Mouse (Mus musculus) embryonic facial prominence, embryonic 15.5 days (tissue): Measurements from ENCODE around the gene Cd52. TPM values are rescaled to one million over a fixed set of nuclear protein-coding genes. Genes with fewer than 3 reads are reported as not detected.

Experiments
- ATAC-seq: fragments of 200-750 bp; cut with Nextera tagmentation; 2 replicates; pipeline ENCODE4 v1.8.0; 2017; ENCODE audit warnings: low read depth, moderate TSS enrichment; ENCODE audit not compliant: insufficient number of reproducible peaks, low FRiP score, low TSS enrichment
- H3K27ac ChIP-seq: fragments of 300-500 bp; sonication (generic); replicated peaks from 2 replicates; pipeline ENCODE4 v1.5.1; 2015; ENCODE audit warnings: mild to moderate bottlenecking, inconsistent platforms
- H3K27me3 ChIP-seq: fragments of 300-500 bp; sonication (generic); 2 replicates; pipeline ENCODE4 v1.6.1; 2015; ENCODE audit warnings: inconsistent platforms
- H3K36me3 ChIP-seq: fragments of 300-500 bp; sonication (generic); 2 replicates; pipeline ENCODE4 v1.6.1; 2015; ENCODE audit warnings: mild to moderate bottlenecking, inconsistent platforms
- H3K4me1 ChIP-seq: fragments of 300-500 bp; sonication (generic); 2 replicates; pipeline ENCODE4 v1.6.1; 2015; ENCODE audit warnings: inconsistent platforms
- H3K4me2 ChIP-seq: fragments of 300-500 bp; sonication (generic); replicated peaks from 2 replicates; pipeline ENCODE4 v1.6.1; 2015; ENCODE audit warnings: mild to moderate bottlenecking, inconsistent platforms
- H3K4me3 ChIP-seq: fragments of 300-500 bp; sonication (generic); replicated peaks from 2 replicates; pipeline ENCODE4 v1.5.1; 2015; ENCODE audit warnings: mild to moderate bottlenecking, inconsistent platforms
- H3K9ac ChIP-seq: fragments of 300-500 bp; sonication (generic); 2 replicates; pipeline ENCODE4 v1.6.1; 2015; ENCODE audit warnings: inconsistent platforms
- H3K9me3 ChIP-seq: fragments of 300-500 bp; sonication (generic); replicated peaks from 2 replicates; pipeline ENCODE4 v1.6.1; 2016; ENCODE audit warnings: inconsistent platforms
- WGBS: fragments of 180-500 bp; shearing (Covaris S2); methylation state at CpG from one replicate; pipeline ENCODE4 v1.1.7; 2015; 5-methylcytosine and 5-hydroxymethylcytosine counted together
- polyA plus RNA-seq: library from polyadenylated mRNA; unstranded; fragments of >200 nt; fragmentation: Nextera tagmentation; extraction: Ambion mirVana; gene quantifications from 2 replicates; pipeline ENCODE4 v1.2.1, GENCODE M21; 2015

Gene Cd52
- polyA plus RNA-seq, 1 experiment from 2014 or later, result 17.9 TPM

DNA sequence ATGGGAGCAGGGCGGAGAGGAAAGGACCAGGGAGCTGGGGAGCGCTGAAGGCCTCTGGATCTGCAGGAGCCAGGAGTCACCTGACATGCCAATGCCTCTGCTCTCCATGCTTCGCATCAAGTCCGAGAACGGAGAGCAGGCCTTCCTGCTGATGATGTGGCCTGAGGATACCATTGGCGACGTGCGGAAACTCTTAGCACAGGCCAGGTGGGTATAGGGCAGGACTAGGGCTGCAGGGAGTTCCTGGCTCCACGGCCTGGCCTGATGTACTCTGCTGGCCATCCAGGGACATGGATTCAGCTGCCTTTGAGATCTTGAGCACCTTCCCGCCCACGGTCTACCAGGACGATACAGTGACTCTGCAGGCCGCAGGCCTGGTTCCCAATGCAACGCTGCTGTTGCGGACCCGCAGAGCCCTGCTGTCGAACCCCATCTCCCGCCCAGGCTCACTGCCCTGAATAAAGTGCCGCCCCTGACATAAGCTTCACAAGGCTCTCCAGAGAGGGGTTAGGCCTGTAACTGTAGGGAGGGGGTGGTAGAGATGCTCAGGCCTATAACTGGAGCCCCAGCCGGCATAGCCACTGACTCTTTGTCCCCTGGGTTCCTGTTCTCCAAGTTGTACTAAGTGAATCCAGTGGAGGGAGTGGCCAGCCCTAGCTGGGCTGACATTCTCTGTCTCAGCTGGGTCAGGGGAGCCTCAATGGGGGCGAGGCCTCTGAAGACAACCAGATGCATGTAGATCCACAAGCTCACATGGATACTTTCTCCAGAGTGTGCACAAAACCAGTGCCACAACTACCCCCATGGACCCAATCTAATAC lies 31.6 kb upstream of the Cd52 start:
- no peaks in the 10 kb centered on the region for H3K9me3 ChIP-seq
- ATAC-seq, result no peak
- H3K4me2 ChIP-seq, result peak overlapping the region; percentile 68; the same call in 1 of the 2 replicates
- no peak overlapping the region for H3K4me3 ChIP-seq
- 82% methylated on average over 21 of the region's 21 CpGs for WGBS
- peaks cover 52% of the 10 kb centered on the region for H3K4me1 ChIP-seq
- H3K9ac ChIP-seq, result no peak overlapping the region
- no peaks in the 10 kb centered on the region for H3K27me3 ChIP-seq
- H3K36me3 ChIP-seq, result peaks cover 6% of the 10 kb centered on the region
- H3K27ac ChIP-seq, result 0 out of 2 replicates have a peak overlapping the region, but pooled peaks have one; percentile 39

DNA sequence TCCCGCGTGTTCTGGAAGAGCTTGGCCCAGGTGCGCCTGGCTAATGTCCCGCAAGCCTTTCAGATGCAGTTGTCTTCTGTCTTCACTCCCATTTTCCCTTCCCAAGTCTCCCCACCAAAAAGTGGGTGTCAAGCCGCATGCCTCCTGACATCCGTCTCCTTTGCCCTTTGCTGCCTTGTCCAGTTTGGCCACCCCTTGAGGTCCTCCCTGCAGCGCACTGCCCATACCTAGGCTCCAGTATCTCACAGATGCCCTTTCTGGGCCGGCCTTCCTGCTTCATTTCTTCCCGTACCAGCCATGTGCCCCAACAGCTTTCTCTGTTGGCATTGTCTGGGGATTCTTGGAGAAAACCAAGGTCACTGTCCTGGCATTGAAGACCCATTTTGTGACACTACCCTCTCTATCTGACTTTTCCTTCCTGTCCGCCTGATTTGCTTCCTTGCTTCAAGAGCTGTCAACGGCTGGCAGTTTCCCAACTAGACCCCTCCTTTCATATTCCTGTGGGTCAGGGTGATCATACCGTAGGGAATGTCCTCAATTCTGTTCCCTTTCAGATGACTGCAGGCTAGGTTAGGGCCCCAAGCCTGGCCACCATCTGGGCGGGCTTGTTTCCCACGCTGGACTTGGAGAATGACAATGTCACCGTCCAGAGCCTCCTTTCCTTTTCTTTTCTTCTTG lies 30.6 kb upstream of the Cd52 start:
- no peak for ATAC-seq
- Histone ChIP-seq H3K9ac (no peak overlapping the region), H3K27me3 (no peaks in the 10 kb centered on the region), H3K36me3 (no peaks in the 10 kb centered on the region; the same call in 1 of the 2 replicates), H3K4me1 (peaks cover 52% of the 10 kb centered on the region), H3K4me3 (no peak overlapping the region), H3K9me3 (no peaks in the 10 kb centered on the region), H3K4me2 (no peak overlapping the region), H3K27ac (no peak overlapping the region)
- WGBS, result 82% methylated on average over 15 of the region's 15 CpGs

DNA sequence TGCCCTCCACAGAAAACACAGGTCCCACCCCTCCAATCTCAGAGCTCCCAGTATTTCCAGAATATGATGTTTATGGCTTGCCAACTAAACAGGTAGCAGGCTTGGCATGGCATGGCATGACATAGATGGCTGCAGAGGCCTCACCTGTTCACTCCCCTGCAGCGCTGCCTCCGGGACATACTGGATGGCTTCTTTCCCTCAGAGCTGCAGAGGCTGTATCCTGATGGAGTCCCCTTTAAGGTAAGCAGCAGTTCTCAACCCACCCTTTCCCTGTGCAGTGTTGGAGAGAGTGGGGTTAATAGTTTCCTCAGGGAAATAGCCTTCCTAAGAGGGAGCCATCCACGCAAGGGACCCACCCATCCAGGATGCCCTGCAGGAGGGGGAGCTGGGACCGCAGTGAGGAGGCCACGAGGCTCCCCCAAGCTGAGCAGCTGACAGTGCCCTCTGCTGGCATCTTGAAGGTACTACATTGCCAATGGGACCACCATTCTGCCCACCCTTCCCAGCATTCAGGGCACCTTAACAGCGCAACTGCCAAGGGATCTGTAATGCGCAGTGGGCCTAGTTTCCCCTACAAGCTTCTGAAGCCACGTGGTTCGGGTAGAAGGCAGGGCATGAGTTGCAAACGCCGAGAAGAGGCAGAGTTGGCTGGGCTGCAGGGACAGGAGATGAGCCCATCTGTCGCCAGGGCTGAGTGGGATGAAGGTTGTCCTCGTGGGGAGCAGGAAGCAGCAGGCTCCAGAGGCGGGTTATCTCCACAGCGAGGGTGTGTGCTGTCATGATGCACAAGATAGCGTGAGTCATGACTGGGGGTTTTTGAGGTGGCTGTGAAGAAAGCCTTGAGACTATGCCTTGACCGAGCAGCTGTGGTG lies 29.0 kb upstream of the Cd52 start:
- Histone ChIP-seq H3K9me3 (no peaks in the 10 kb centered on the region), H3K9ac (no peak overlapping the region), H3K27ac (no peak overlapping the region), H3K4me2 (no peak overlapping the region; the same call in 1 of the 2 replicates), H3K27me3 (no peaks in the 10 kb centered on the region), H3K36me3 (no peaks in the 10 kb centered on the region; the same call in 1 of the 2 replicates), H3K4me1 (peaks cover 43% of the 10 kb centered on the region), H3K4me3 (no peak overlapping the region)
- no peak for ATAC-seq
- WGBS, result 26% methylated on average over 17 of the region's 17 CpGs

DNA sequence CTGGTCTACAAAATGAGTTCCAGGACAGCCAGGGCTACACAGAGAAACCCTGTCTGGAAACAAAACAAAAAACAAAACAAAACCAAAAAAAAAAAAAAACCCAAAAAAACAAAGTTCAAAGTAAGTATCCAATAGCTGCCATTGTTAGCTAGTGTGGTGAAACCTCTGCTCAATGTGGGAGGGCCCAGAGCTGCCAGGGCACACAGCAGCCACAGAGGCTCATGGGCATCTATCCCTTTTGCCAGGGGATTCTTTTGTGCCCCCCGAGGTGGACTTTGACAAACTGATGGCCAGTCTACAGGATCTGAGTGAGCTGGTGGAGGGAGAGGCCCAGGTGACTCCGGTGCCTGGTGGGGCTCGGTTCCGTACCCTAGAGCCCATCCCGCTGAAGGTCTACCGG lies 28.3 kb upstream of the Cd52 start:
- no peaks in the 10 kb centered on the region for H3K27me3 ChIP-seq
- H3K9me3 ChIP-seq, result no peaks in the 10 kb centered on the region
- 94% methylated on average over 6 of the region's 6 CpGs for WGBS
- H3K27ac ChIP-seq, result no peak overlapping the region
- no peaks in the 10 kb centered on the region; the same call in 1 of the 2 replicates for H3K36me3 ChIP-seq
- no peak for ATAC-seq
- H3K9ac ChIP-seq, result no peak overlapping the region
- H3K4me3 ChIP-seq, result no peak overlapping the region
- H3K4me1 ChIP-seq, result peaks cover 49% of the 10 kb centered on the region
- no peak overlapping the region for H3K4me2 ChIP-seq

DNA sequence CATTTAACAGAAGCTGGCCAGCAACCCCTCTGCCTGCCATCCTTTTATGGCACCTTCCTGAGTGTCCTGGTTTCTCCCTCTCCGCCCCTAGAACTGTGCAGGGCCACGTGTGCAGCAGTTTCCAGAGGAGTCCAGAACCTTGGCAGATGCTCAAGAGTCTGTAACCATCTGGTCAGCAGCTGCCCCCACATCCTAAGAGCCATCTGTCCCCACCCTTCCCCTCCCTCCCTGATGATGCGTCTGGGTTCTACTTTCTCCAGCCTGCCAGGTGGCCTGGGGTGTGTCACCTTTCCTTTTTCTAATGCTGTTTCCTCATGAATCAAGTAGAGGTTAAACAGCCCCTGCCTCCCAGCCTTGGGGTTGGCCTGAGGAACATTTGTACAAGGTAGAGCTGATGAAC lies 27.4 kb upstream of the Cd52 start:
- Histone ChIP-seq H3K27ac (no peak overlapping the region), H3K36me3 (no peaks in the 10 kb centered on the region; the same call in 1 of the 2 replicates), H3K27me3 (no peaks in the 10 kb centered on the region), H3K9ac (no peak overlapping the region), H3K9me3 (no peaks in the 10 kb centered on the region), H3K4me1 (peaks cover 43% of the 10 kb centered on the region), H3K4me2 (no peak overlapping the region), H3K4me3 (no peak overlapping the region)
- WGBS, result 47% methylated on average over 3 of the region's 3 CpGs
- ATAC-seq, result no peak

DNA sequence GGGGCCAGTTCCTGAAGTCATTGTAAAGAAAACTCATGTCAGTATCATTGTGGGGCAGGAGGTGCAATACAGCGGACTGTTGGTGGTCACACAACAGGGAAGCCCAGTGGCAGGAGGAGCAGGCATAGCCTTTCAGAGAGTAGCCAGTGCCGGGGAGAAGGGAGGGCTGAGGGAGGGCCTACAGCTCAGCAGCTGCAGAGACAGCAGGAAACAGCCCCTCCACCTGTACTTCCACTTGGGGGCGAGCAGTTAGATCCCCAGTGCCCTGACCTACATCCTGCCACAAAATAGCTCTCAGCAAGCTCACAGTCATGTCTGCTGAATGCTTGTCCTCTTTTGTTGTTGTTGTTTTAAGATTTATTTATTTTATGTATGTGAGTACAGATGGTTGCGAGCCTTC lies 26.7 kb upstream of the Cd52 start:
- H3K36me3 ChIP-seq, result no peaks in the 10 kb centered on the region; the same call in 1 of the 2 replicates
- peaks cover 36% of the 10 kb centered on the region for H3K4me1 ChIP-seq
- H3K4me3 ChIP-seq, result no peak overlapping the region
- H3K9me3 ChIP-seq, result no peaks in the 10 kb centered on the region
- no peak overlapping the region for H3K27ac ChIP-seq
- H3K4me2 ChIP-seq, result no peak overlapping the region
- 52% methylated on average over 4 of the region's 4 CpGs for WGBS
- H3K9ac ChIP-seq, result no peak overlapping the region
- no peaks in the 10 kb centered on the region for H3K27me3 ChIP-seq
- ATAC-seq, result no peak

DNA sequence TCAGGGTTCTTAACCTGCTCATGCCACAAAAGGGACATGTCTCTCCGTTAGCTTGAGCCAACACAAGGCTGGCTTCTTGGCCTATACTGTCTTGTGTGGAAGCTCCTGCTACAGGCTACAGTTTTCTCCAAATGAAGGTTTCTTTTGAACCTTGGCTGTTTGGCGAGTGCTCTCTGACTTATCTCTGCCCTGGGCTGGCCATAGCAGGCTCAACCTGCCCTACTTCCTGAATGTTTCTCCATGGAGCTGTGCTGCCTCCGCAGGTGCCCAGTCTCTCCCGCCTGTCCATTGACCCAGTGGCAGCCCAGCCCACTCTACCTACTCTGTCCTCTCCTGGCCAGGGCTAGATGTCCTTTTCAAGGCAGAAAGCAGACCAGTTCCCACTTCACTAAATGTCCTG lies 26.0 kb upstream of the Cd52 start:
- H3K9ac ChIP-seq, result no peak overlapping the region
- no peak overlapping the region for H3K4me2 ChIP-seq
- no peaks in the 10 kb centered on the region for H3K27me3 ChIP-seq
- 85% methylated on average over 4 of the region's 4 CpGs for WGBS
- H3K9me3 ChIP-seq, result no peaks in the 10 kb centered on the region
- no peak for ATAC-seq
- no peak overlapping the region for H3K4me3 ChIP-seq
- no peaks in the 10 kb centered on the region; the same call in 1 of the 2 replicates for H3K36me3 ChIP-seq
- H3K4me1 ChIP-seq, result peaks cover 29% of the 10 kb centered on the region
- H3K27ac ChIP-seq, result no peak overlapping the region

DNA sequence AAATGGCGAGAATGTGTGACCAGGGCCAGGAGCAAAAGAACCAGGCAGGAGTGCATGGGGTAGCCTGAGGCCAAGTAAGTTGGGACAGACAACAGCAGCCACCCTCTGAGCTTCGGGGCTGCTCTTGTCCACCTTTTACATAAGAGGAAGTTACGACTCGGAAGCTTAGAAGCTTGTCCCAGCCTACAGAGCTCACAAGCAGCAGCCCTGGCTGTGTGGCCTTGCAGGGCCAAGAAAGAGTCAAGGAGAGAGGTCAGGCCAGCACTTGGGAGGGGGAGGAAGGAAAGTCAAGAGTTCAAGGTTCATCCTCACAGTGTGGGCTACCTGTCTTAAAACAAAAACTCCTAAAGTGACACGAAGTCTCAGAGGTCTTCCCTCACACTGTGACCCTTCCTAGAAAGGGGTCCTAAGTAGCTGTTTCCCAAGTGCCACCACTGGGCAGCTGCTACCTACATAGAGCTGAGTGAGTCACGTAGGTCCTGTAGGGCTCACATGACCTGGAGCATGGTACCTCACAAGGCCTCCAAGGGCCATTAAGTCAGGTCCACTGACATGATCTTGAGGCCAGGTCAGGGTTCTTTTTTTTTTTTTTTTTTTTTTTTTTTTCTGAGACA lies 25.4 kb upstream of the Cd52 start:
- WGBS, result 60% methylated on average over 6 of the region's 6 CpGs
- H3K4me2 ChIP-seq, result no peak overlapping the region
- ATAC-seq, result no peak

DNA sequence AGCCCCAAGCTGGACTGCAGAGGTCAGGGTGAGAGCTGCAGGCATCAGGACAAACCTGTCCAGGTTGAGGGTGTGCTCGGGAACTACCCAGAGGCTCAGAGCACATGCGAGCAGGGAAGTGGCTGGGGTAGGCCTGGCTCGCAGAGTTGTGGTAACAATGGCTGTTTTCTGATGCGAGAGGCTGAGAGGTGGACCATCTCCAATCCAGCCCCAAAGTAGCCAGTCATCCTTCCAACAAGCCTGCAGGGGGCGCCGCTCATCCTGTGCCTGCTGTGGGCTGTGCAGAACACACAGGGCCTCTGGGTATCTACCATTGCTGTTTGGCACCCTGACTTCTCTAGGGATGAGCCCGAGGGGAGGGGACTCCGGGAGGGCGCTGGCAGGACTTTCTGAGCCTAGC lies 24.8 kb upstream of the Cd52 start:
- no peak overlapping the region for H3K27ac ChIP-seq
- no peaks in the 10 kb centered on the region for H3K27me3 ChIP-seq
- no peak overlapping the region for H3K4me2 ChIP-seq
- no peaks in the 10 kb centered on the region for H3K36me3 ChIP-seq
- 56% methylated on average over 9 of the region's 9 CpGs for WGBS
- no peak overlapping the region for H3K9ac ChIP-seq
- H3K9me3 ChIP-seq, result no peaks in the 10 kb centered on the region
- no peak for ATAC-seq
- H3K4me1 ChIP-seq, result peaks cover 25% of the 10 kb centered on the region
- H3K4me3 ChIP-seq, result no peak overlapping the region

More for the DNA sequence above, 25.4 kb upstream of the Cd52 start:
- no peak overlapping the region for H3K9ac ChIP-seq
- H3K9me3 ChIP-seq, result no peaks in the 10 kb centered on the region
- H3K4me3 ChIP-seq, result no peak overlapping the region
- no peaks in the 10 kb centered on the region for H3K27me3 ChIP-seq
- H3K27ac ChIP-seq, result no peak overlapping the region
- no peaks in the 10 kb centered on the region for H3K36me3 ChIP-seq
- H3K4me1 ChIP-seq, result peaks cover 29% of the 10 kb centered on the region

DNA sequence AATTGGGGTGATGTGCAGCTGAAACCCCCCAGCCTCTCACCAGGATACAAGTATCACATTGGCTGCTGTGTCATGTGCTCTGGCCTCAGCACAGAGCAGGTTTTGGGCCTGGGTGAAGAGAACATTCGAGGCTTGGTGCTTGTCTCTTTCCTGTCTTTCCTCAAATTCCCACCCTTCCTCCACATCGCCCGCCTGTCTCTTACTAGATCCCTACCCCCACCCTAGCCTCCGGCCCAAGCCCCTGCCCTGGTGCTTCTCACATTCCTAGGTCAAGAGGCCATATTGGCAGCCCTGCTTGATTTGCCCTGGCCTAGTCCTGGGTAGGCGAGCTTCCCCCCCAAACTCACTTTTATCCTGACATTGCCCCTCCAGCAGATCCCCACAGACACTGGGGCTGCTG lies 24.2 kb upstream of the Cd52 start:
- Histone ChIP-seq H3K4me1 (peaks cover 21% of the 10 kb centered on the region), H3K9me3 (no peaks in the 10 kb centered on the region), H3K27ac (no peak overlapping the region), H3K36me3 (no peaks in the 10 kb centered on the region), H3K9ac (no peak overlapping the region), H3K4me3 (no peak overlapping the region), H3K4me2 (no peak overlapping the region), H3K27me3 (no peaks in the 10 kb centered on the region)
- 51% methylated on average over 5 of the region's 5 CpGs for WGBS
- no peak for ATAC-seq
